Mouse (Mus musculus) heart, adult 2 months (tissue): ENCODE measurements around the gene Olfr743. TPM values are rescaled to one million over a fixed set of nuclear protein-coding genes. Genes with fewer than 3 reads are reported as not detected.
"Not testable (repeated sequence)": the region's sequence is repeated elsewhere in the genome, so short reads cannot be mapped to it uniquely, and the experiment has no call there.

ENCODE experiments used
- DNase-seq, 2 experiments: peaks; one replicate each; pipeline ENCODE4 v3.0.0; 2021
- H3K27ac ChIP-seq: fragments of 200-600 bp; 2 replicates; pipeline ENCODE4 v1.8.1; 2022
- H3K27me3 ChIP-seq: fragments of 200-500 bp; 2 replicates; pipeline ENCODE4 v1.6.1; 2012; ENCODE audit warnings: mild to moderate bottlenecking, low read length, inconsistent platforms, mixed read lengths; ENCODE audit not compliant: control insufficient read depth, insufficient read depth
- H3K36me3 ChIP-seq: fragments of 200-500 bp; 2 replicates; pipeline ENCODE4 v1.6.1; 2012; ENCODE audit warnings: low read length, inconsistent platforms; ENCODE audit not compliant: control insufficient read depth, insufficient read depth
- H3K4me1 ChIP-seq: fragments of 200-500 bp; 2 replicates; pipeline ENCODE4 v1.6.1; 2011; ENCODE audit warnings: low read length; ENCODE audit not compliant: control insufficient read depth, insufficient read depth
- H3K4me3 ChIP-seq: fragments of 200-600 bp; 2 replicates; pipeline ENCODE4 v1.8.1; 2022
- H3K79me2 ChIP-seq: fragments of 200-500 bp; replicated peaks from 2 replicates; pipeline ENCODE4 v1.6.1; 2012; ENCODE audit warnings: mild to moderate bottlenecking, inconsistent platforms, low read length, moderate library complexity, mixed read lengths; ENCODE audit not compliant: control insufficient read depth, insufficient read depth
- H3K9ac ChIP-seq: fragments of 200-500 bp; 2 replicates; pipeline ENCODE4 v1.6.1; 2012; ENCODE audit warnings: low read depth, mild to moderate bottlenecking, control low read depth, inconsistent platforms, low read length, mixed read lengths
- CTCF ChIP-seq: fragments of 200-600 bp; IDR thresholded peaks from 2 replicates; pipeline ENCODE4 v1.8.1; 2022; ENCODE audit warnings: antibody characterized with exemption, mild to moderate bottlenecking, moderate library complexity
- EP300 ChIP-seq: fragments of 200-500 bp; IDR thresholded peaks from 2 replicates; pipeline ENCODE4 v1.6.1; 2011; ENCODE audit warnings: low read depth, low read length, control low read depth; ENCODE audit not compliant: insufficient read depth
- POLR2A ChIP-seq: fragments of 200-500 bp; IDR thresholded peaks from 2 replicates; pipeline ENCODE4 v1.6.1; 2011; ENCODE audit warnings: mild to moderate bottlenecking, low read depth, low read length, control low read depth; ENCODE audit not compliant: insufficient read depth
- WGBS: fragments of 180-500 bp; shearing (Covaris S2); methylation state at CpG from one replicate; pipeline ENCODE4 v1.1.7; 2018; 5-methylcytosine and 5-hydroxymethylcytosine counted together
- intact Hi-C: fragments of 180-260 bp; cut with DNase I; formaldehyde crosslinking; loops from one replicate; pipeline ENCODE4 v1.15.1; 2025
- long read RNA-seq: library from polyadenylated mRNA; stranded (forward); transcript quantifications from one replicate; pipeline ENCODE4 v2.0.0, GENCODE M21; 2021
- polyA plus RNA-seq: library from polyadenylated mRNA; depleted of rRNA; stranded (reverse); fragments of >200 nt; gene quantifications from 2 replicates; pipeline ENCODE4 v1.2.3, GENCODE M21; 2012; rRNA removed
- total RNA-seq, 2 experiments: library from RNA; stranded (reverse); gene quantifications; 2 replicates each; pipeline ENCODE4 v1.2.3; 2021

The Olfr743 gene
- total RNA-seq (not detected), polyA plus RNA-seq (not detected in 2 replicates)
- long read RNA-seq, result 0 reads

DNA sequence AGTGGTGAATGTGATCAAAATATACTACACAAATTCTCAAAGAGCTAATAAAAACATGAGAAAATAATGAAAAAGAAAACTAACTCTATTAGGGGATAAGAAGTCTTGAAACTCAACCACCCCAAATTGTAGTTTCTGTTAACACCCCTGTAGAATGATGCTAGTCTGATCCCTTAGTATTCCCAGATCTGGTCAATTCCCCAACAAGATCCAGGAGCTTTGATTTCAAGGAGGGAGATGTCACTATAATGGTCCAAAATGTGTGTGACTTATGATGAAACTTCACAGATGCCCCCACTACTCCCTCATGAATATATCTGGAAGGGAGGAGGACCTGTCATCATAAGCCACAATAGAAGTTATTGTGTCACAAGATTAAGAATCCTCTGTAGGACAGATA, at the start of gene Olfr743:
TSS of gene Olfr743 (plus strand) at position 301 of the 400 bp plus-strand sequence.
- DNase-seq, result no peak
- no peak for TF ChIP-seq CTCF
- TF ChIP-seq POLR2A, result no peak
- TF ChIP-seq EP300, result no peak
- no peak within 1 kb of the TSS for H3K9ac ChIP-seq
- no peaks in the 10 kb centered on the region for H3K27me3 ChIP-seq
- intact Hi-C loops, result no loop called here
- H3K79me2 ChIP-seq, result no peaks in the 10 kb centered on the region
- no peaks in the 10 kb centered on the region for H3K4me1 ChIP-seq
- no peak within 1 kb of the TSS for H3K27ac ChIP-seq
- H3K36me3 ChIP-seq, result no peaks in the 10 kb centered on the region
- H3K4me3 ChIP-seq, result no peak within 1 kb of the TSS

- Histone ChIP-seq H3K4me3 (no peak within 1 kb of the TSS), H3K27ac (no peak within 1 kb of the TSS), H3K9ac (no peak within 1 kb of the TSS), H3K27me3 (no peaks in the 10 kb centered on the region), H3K36me3 (no peaks in the 10 kb centered on the region), H3K4me1 (no peaks in the 10 kb centered on the region), H3K79me2 (no peaks in the 10 kb centered on the region)
- TF ChIP-seq EP300 (no peak), POLR2A (no peak), CTCF (no peak)
- intact Hi-C loops, result no loop called here
- DNase-seq, result no peak
- 66% methylated on average over 2 of the region's 2 CpGs for WGBS
Observed at GRCm38 (mm10) chr14:50472438-50472837, 49.2 kb upstream of the Olfr743 start, which contains the start of gene Olfr741. Olfr741 (plus strand) TSS chr14:50472738.

GRCm38 (mm10) chr14:50478406-50478805, 43.2 kb upstream of the Olfr743 start:
- H3K4me3 ChIP-seq, result no peak overlapping the region
- WGBS, result 66% methylated on average over 2 of the region's 2 CpGs
- no peaks in the 10 kb centered on the region for H3K27me3 ChIP-seq
- intact Hi-C loops, result no loop called here
- TF ChIP-seq EP300, result no peak
- TF ChIP-seq CTCF, result no peak
- no peak for TF ChIP-seq POLR2A
- no peak for DNase-seq
- no peaks in the 10 kb centered on the region for H3K4me1 ChIP-seq
- no peak overlapping the region for H3K27ac ChIP-seq
- H3K9ac ChIP-seq, result no peak overlapping the region
- no peaks in the 10 kb centered on the region for H3K36me3 ChIP-seq
- no peaks in the 10 kb centered on the region for H3K79me2 ChIP-seq

DNA sequence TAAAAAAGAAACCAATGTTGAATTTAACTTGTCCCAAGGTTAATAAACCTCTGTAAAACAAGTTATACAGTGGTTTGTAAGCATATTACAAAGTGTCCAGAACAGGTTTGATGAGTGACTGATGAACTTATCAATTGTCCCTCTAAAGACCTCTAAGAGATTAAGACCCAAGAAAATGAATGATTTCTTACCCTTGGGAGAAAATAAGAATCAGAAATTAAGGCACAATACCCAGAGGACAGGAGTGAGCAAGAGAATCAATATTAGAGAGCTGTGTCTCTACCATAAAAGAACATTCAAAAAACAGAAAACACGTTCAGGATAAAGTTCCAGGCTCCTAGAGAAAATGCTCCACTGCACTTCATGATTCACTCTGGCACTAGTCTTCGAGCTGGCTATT, 18.3 kb upstream of the Olfr743 start, which contains the start of gene Olfr742:
TSS of gene Olfr742 (plus strand) at position 301 of the 400 bp plus-strand sequence.
- WGBS, result 38% methylated on average over 2 of the region's 2 CpGs
- H3K27ac ChIP-seq, result no peak within 1 kb of the TSS
- no peak within 1 kb of the TSS for H3K4me3 ChIP-seq
- intact Hi-C loops, result no loop called here
- no peaks in the 10 kb centered on the region for H3K36me3 ChIP-seq
- TF ChIP-seq POLR2A (no peak), EP300 (no peak), CTCF (no peak)
- H3K9ac ChIP-seq, result no peak within 1 kb of the TSS
- H3K4me1 ChIP-seq, result no peaks in the 10 kb centered on the region
- no peak for DNase-seq
- H3K79me2 ChIP-seq, result no peaks in the 10 kb centered on the region
- no peaks in the 10 kb centered on the region for H3K27me3 ChIP-seq

DNA sequence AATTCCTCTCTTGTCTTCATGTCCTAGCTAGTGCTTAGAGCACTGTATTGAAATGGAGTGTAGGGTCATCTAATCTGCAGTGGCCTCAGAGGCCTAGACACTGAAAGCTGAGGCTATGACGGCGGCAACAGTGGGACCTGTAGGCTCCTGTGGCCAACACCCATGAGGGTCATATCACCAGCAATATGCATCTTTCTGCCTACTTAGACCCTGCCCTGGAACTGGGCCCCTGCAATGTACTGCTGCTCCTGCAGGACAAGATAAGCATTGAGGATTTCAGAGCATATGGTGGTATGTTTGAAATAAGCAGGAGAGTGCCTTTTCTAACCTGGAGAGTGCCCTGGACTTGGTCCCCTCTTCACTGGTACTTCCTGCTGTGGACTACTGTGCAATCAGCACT, 31.1 kb downstream of the Olfr743 start:
- no peaks in the 10 kb centered on the region for H3K4me1 ChIP-seq
- WGBS, result 91% methylated on average over 2 of the region's 2 CpGs
- TF ChIP-seq EP300, result no peak
- TF ChIP-seq CTCF, result no peak
- no peak for TF ChIP-seq POLR2A
- H3K9ac ChIP-seq, result no peak overlapping the region
- H3K79me2 ChIP-seq, result no peaks in the 10 kb centered on the region
- H3K27ac ChIP-seq, result no peak overlapping the region
- no peaks in the 10 kb centered on the region for H3K36me3 ChIP-seq
- H3K27me3 ChIP-seq, result no peaks in the 10 kb centered on the region
- DNase-seq, result no peak
- intact Hi-C loops, result no loop called here
- H3K4me3 ChIP-seq, result no peak overlapping the region

GRCm38 (mm10) chr14:50573056-50573455, 51.4 kb downstream of the Olfr743 start:
- H3K27me3 ChIP-seq, H3K36me3 ChIP-seq, intact Hi-C loops, H3K79me2 ChIP-seq, H3K27ac ChIP-seq, H3K4me1 ChIP-seq, H3K9ac ChIP-seq, H3K4me3 ChIP-seq, DNase-seq: not testable (repeated sequence)
- WGBS, result 76% methylated on average over 1 of the region's 1 CpGs

Other genes starting within 250 kb of the Olfr743 start
- gene Olfr732, start 237.6 kb upstream of the Olfr743 start, total RNA-seq, result not detected
- gene Olfr732, start 237.6 kb upstream of the Olfr743 start, polyA plus RNA-seq, result not detected in 2 replicates
- gene Olfr733, start 220.3 kb upstream of the Olfr743 start, total RNA-seq, result not detected
- 0.08 TPM in 1 of 2 replicates, not detected in the other for gene Olfr733, start 220.3 kb upstream of the Olfr743 start, polyA plus RNA-seq
- not detected for gene Olfr734, start 195.1 kb upstream of the Olfr743 start, total RNA-seq
- gene Olfr734, start 195.1 kb upstream of the Olfr743 start, polyA plus RNA-seq, result not detected in 2 replicates
- gene Olfr735, start 173.0 kb upstream of the Olfr743 start, total RNA-seq, result not detected
- not detected in 2 replicates for gene Olfr735, start 173.0 kb upstream of the Olfr743 start, polyA plus RNA-seq
- gene Tlr11, start 163.9 kb upstream of the Olfr743 start, total RNA-seq, result under 1 TPM in 1 of 2 experiments, not detected in 1; 0.08 TPM
- 0.06 and 0.10 TPM in 2 replicates for gene Tlr11, start 163.9 kb upstream of the Olfr743 start, polyA plus RNA-seq
- not detected for gene Olfr736, start 140.7 kb upstream of the Olfr743 start, total RNA-seq
- gene Olfr736, start 140.7 kb upstream of the Olfr743 start, polyA plus RNA-seq, result not detected in 2 replicates
- not detected for gene Olfr738, start 114.3 kb upstream of the Olfr743 start, total RNA-seq
- gene Olfr738, start 114.3 kb upstream of the Olfr743 start, polyA plus RNA-seq, result not detected in 2 replicates
- gene Olfr739, start 103.2 kb upstream of the Olfr743 start, total RNA-seq, result not detected
- not detected in 2 replicates for gene Olfr739, start 103.2 kb upstream of the Olfr743 start, polyA plus RNA-seq
- gene Olfr740, start 76.3 kb upstream of the Olfr743 start, total RNA-seq, result not detected
- gene Olfr740, start 76.3 kb upstream of the Olfr743 start, polyA plus RNA-seq, result not detected in 2 replicates
- not detected for gene Olfr741, start 49.1 kb upstream of the Olfr743 start, total RNA-seq
- gene Olfr741, start 49.1 kb upstream of the Olfr743 start, polyA plus RNA-seq, result not detected in 2 replicates
- not detected for gene Olfr742, start 18.2 kb upstream of the Olfr743 start, total RNA-seq
- gene Olfr742, start 18.2 kb upstream of the Olfr743 start, polyA plus RNA-seq, result not detected in 2 replicates
- not detected for gene Olfr744, start 93.0 kb downstream of the Olfr743 start, total RNA-seq
- not detected in 2 replicates for gene Olfr744, start 93.0 kb downstream of the Olfr743 start, polyA plus RNA-seq
- gene Olfr745, start 117.5 kb downstream of the Olfr743 start, total RNA-seq, result not detected
- not detected in 2 replicates for gene Olfr745, start 117.5 kb downstream of the Olfr743 start, polyA plus RNA-seq
- gene Olfr746, start 125.2 kb downstream of the Olfr743 start, total RNA-seq, result not detected
- not detected in 2 replicates for gene Olfr746, start 125.2 kb downstream of the Olfr743 start, polyA plus RNA-seq
- gene Olfr747, start 171.4 kb downstream of the Olfr743 start, total RNA-seq, result not detected
- gene Olfr747, start 171.4 kb downstream of the Olfr743 start, polyA plus RNA-seq, result not detected in 2 replicates
- not detected for gene Olfr748, start 185.5 kb downstream of the Olfr743 start, total RNA-seq
- gene Olfr748, start 185.5 kb downstream of the Olfr743 start, polyA plus RNA-seq, result not detected in 2 replicates
- gene Olfr749, start 223.3 kb downstream of the Olfr743 start, total RNA-seq, result not detected
- gene Olfr749, start 223.3 kb downstream of the Olfr743 start, polyA plus RNA-seq, result not detected in 2 replicates